Mouse (Mus musculus) brain, embryonic 14.5 days (tissue): ENCODE measurements at regions not wholly inside any gene's neighbourhood (a gene's known extent, or its start where the extent isn't known, plus 50 kb on each side); places are given as distances from the start of the nearest gene placed in this dataset.

Source experiments
- CTCF ChIP-seq: fragments of 200-500 bp; IDR thresholded peaks from 2 replicates; pipeline ENCODE4 v1.5.1; 2012; ENCODE audit warnings: inconsistent platforms, mild to moderate bottlenecking, moderate library complexity, borderline replicate concordance; ENCODE audit not compliant: insufficient read depth, insufficient read length; ENCODE audit errors: extremely low read depth
- POLR2A ChIP-seq: fragments of 200-500 bp; IDR thresholded peaks from 2 replicates; pipeline ENCODE4 v1.6.1; 2012; ENCODE audit warnings: mild to moderate bottlenecking, inconsistent platforms, borderline replicate concordance; ENCODE audit not compliant: poor library complexity, insufficient read depth, insufficient read length, severe bottlenecking; ENCODE audit errors: extremely low read depth

DNA sequence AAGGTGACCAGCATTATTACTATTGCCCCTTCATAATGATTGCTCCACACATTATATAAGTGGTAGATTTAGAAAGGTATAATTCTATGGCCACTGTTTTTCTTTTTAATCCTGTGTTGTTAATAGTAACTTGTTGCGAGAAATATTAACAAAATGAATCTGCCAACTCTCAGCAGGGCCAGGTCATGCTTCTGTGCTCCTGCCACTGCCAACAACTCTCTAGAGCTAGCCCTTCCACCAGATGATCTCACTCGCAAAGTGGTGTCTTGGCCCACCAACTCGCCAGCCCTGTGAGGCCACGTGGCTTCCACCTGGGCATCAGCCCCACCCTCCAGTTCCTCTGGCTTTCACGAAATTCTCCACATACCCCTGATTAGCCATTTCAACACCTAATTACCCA is 197.1 kb downstream of the Gm11232 start:
- TF ChIP-seq CTCF, result no peak
- TF ChIP-seq POLR2A, result no peak
